Mouse (Mus musculus) forebrain, embryonic 14.5 days (tissue): ENCODE measurements at regions not wholly inside any gene's neighbourhood (a gene's known extent, or its start where the extent isn't known, plus 50 kb on each side); places are given as distances from the start of the nearest gene placed in this dataset.

Source experiments
- ATAC-seq: fragments of 200-750 bp; cut with Nextera tagmentation; 2 replicates; pipeline ENCODE4 v1.8.0; 2017; ENCODE audit warnings: mild to moderate bottlenecking, moderate library complexity
- DNase-seq: peaks from one replicate; pipeline ENCODE4 v3.0.0-alpha.2; 2015; ENCODE audit warnings: low spot score
- H3K27ac ChIP-seq: fragments of 300-500 bp; sonication (generic); 2 replicates; pipeline ENCODE4 v1.5.1; 2014; ENCODE audit warnings: low read depth, mild to moderate bottlenecking, control low read depth, low read length, moderate library complexity
- H3K27me3 ChIP-seq: fragments of 300-500 bp; sonication (generic); replicated peaks from 2 replicates; pipeline ENCODE4 v1.6.1; 2014; ENCODE audit warnings: low read length, control low read depth, mixed read lengths; ENCODE audit not compliant: control insufficient read depth, insufficient read depth
- H3K36me3 ChIP-seq: fragments of 300-500 bp; sonication (generic); 2 replicates; pipeline ENCODE4 v1.6.1; 2014; ENCODE audit warnings: low read length, control low read depth; ENCODE audit not compliant: control insufficient read depth, insufficient read depth
- H3K4me1 ChIP-seq: fragments of 300-500 bp; sonication (generic); 2 replicates; pipeline ENCODE4 v1.6.1; 2014; ENCODE audit warnings: antibody characterized with exemption, low read length, control low read depth; ENCODE audit not compliant: control insufficient read depth, insufficient read depth
- H3K4me2 ChIP-seq: fragments of 300-500 bp; sonication (generic); 2 replicates; pipeline ENCODE4 v1.6.1; 2014; ENCODE audit warnings: mild to moderate bottlenecking, control low read depth, low read length
- H3K4me3 ChIP-seq: fragments of 300-500 bp; sonication (generic); 2 replicates; pipeline ENCODE4 v1.5.1; 2014; ENCODE audit warnings: low read depth, low read length, control low read depth
- H3K9ac ChIP-seq: fragments of 300-500 bp; sonication (generic); 2 replicates; pipeline ENCODE4 v1.6.1; 2014; ENCODE audit warnings: mild to moderate bottlenecking, low read length, control low read depth, moderate library complexity
- H3K9me3 ChIP-seq: fragments of 300-500 bp; sonication (generic); replicated peaks from 2 replicates; pipeline ENCODE4 v1.6.1; 2016; ENCODE audit warnings: low read length, control low read depth, mixed read lengths; ENCODE audit not compliant: control insufficient read depth
- WGBS: fragments of 180-500 bp; shearing (Covaris S2); extraction: QIAGEN DNeasy Blood & Tissue Kit; methylation state at CpG from one replicate; pipeline ENCODE4 v1.1.7; 2014; 5-methylcytosine and 5-hydroxymethylcytosine counted together

DNA sequence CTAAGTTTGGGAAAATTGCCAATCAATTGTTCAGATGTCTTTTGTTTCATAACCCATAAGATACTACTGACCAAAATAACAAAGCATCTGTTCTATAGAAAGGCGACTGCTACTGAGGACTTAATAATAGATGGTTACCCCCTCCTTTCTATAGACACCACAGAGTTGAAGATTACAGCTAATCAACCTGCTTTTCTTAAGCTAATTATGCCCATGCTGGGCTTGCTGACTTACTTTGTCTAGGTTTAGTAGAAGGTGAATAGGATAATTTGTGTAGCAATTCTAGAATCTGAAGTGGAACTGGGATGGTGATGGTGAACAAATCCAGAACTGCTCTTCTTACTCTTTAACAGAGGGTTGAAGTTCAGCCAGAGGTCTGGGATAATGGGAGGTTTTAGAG, 53.8 kb upstream of the Tbx18 start:
- DNase-seq (no peak), ATAC-seq (no peak)
- H3K27me3 ChIP-seq = no peaks in the 10 kb centered on the region
- H3K27ac ChIP-seq = no peak overlapping the region
- H3K4me3 ChIP-seq = no peak overlapping the region
- H3K4me1 ChIP-seq = no peaks in the 10 kb centered on the region
- H3K36me3 ChIP-seq = no peaks in the 10 kb centered on the region
- 29% methylated on average over 1 of the region's 1 CpGs for WGBS
- no peak overlapping the region for H3K9ac ChIP-seq
- no peak overlapping the region for H3K4me2 ChIP-seq
- H3K9me3 ChIP-seq = no peaks in the 10 kb centered on the region

- Histone ChIP-seq H3K9ac (no peak overlapping the region), H3K9me3 (no peaks in the 10 kb centered on the region), H3K4me2 (no peak overlapping the region), H3K4me3 (no peak overlapping the region), H3K36me3 (no peaks in the 10 kb centered on the region), H3K27me3 (no peaks in the 10 kb centered on the region), H3K27ac (no peak overlapping the region), H3K4me1 (no peaks in the 10 kb centered on the region)
- ATAC-seq = no peak
- DNase-seq = no peak
- 94% methylated on average over 2 of the region's 2 CpGs for WGBS
These were observed 80.7 kb upstream of the Tbx18 start for GRCm38 (mm10) chr9:87811746-87812145.

DNA sequence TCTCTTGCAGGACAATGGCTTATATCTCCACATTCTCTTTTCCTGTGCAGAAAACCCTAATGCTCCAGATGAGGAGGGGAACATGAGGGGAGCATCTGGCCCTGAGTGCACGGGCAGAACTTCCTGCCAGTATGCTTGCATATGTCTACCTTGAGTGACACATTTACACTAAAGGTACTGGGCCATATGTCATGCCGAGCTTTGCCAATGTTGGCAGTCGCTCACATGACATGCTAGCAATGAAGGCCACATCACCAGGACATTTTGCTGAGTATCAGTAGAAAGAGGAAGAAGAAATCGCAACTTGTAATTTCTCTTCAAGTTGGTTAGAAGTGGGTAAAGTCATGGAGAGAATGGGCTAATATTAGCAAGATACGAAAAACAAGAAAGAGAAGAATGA, 91.2 kb upstream of the Tbx18 start:
- DNase-seq (peak; percentile 11), ATAC-seq (no peak)
- Histone ChIP-seq H3K4me1 (no peaks in the 10 kb centered on the region), H3K4me3 (no peak overlapping the region), H3K27ac (no peak overlapping the region), H3K4me2 (no peak overlapping the region), H3K9ac (no peak overlapping the region), H3K36me3 (no peaks in the 10 kb centered on the region), H3K9me3 (no peaks in the 10 kb centered on the region), H3K27me3 (no peaks in the 10 kb centered on the region)
- WGBS = 84% methylated on average over 5 of the region's 5 CpGs

GRCm38 (mm10) chr9:87824691-87825230, 93.7 kb upstream of the Tbx18 start:
- Histone ChIP-seq H3K27ac (no peak overlapping the region), H3K4me3 (no peak overlapping the region), H3K9me3 (no peaks in the 10 kb centered on the region), H3K4me2 (no peak overlapping the region), H3K36me3 (no peaks in the 10 kb centered on the region), H3K9ac (no peak overlapping the region), H3K4me1 (no peaks in the 10 kb centered on the region), H3K27me3 (no peaks in the 10 kb centered on the region)
- DNase-seq (no peak), ATAC-seq (no peak)
- 85% methylated on average over 8 of the region's 8 CpGs for WGBS

DNA sequence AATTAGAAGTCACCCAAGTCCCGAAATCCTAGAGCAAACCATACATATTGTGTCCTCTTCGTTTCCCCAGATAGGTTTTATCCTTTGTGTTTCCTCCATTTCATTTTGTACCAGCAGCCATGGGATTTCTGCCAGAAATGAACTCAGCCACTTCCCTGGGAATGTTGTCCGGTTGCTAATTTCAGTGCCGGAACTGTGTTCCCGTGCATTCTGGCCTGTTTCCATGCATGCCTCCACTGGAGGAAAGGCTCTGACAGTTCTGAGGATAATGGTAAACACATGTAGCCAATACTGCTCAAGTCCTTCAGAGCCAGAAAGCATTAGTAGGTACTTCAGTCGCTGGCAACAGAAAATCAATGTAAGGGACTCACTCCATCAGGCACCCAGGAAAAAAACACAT, 112.8 kb upstream of the Tbx18 start:
- peak; percentile 65 for ATAC-seq
- no peaks in the 10 kb centered on the region for H3K27me3 ChIP-seq
- DNase-seq = peak; percentile 71

GRCm38 (mm10) chr9:87844453-87844852, 113.4 kb upstream of the Tbx18 start:
- Histone ChIP-seq H3K4me3 (no peak overlapping the region), H3K27me3 (no peaks in the 10 kb centered on the region), H3K27ac (no peak overlapping the region), H3K4me1 (no peaks in the 10 kb centered on the region; the same call in 1 of the 2 replicates), H3K9me3 (no peaks in the 10 kb centered on the region), H3K4me2 (no peak overlapping the region), H3K36me3 (no peaks in the 10 kb centered on the region), H3K9ac (no peak overlapping the region)
- WGBS = 80% methylated on average over 2 of the region's 2 CpGs
- DNase-seq = no peak
- ATAC-seq = no peak

More for the DNA sequence above, 112.8 kb upstream of the Tbx18 start:
- Histone ChIP-seq H3K36me3 (no peaks in the 10 kb centered on the region), H3K9ac (no peak overlapping the region), H3K9me3 (no peaks in the 10 kb centered on the region), H3K4me2 (no peak overlapping the region), H3K4me3 (no peak overlapping the region), H3K27ac (no peak overlapping the region), H3K4me1 (no peaks in the 10 kb centered on the region; the same call in 1 of the 2 replicates)
- WGBS = 35% methylated on average over 6 of the region's 6 CpGs

GRCm38 (mm10) chr9:87848882-87849281, 117.8 kb upstream of the Tbx18 start:
- no peak overlapping the region for H3K27ac ChIP-seq
- no peaks in the 10 kb centered on the region for H3K27me3 ChIP-seq
- WGBS = 42% methylated on average over 5 of the region's 5 CpGs
- no peak overlapping the region for H3K4me2 ChIP-seq
- no peaks in the 10 kb centered on the region; the same call in 1 of the 2 replicates for H3K4me1 ChIP-seq
- no peak overlapping the region for H3K9ac ChIP-seq
- no peak overlapping the region for H3K4me3 ChIP-seq
- ATAC-seq (peak; percentile 55), DNase-seq (peak; percentile 26)
- no peaks in the 10 kb centered on the region for H3K36me3 ChIP-seq
- H3K9me3 ChIP-seq = no peaks in the 10 kb centered on the region

GRCm38 (mm10) chr9:87850133-87850532, 119.1 kb upstream of the Tbx18 start:
- H3K4me2 ChIP-seq = no peak overlapping the region
- H3K36me3 ChIP-seq = no peaks in the 10 kb centered on the region
- H3K4me1 ChIP-seq = no peaks in the 10 kb centered on the region; the same call in 1 of the 2 replicates
- DNase-seq (no peak), ATAC-seq (no peak)
- H3K9ac ChIP-seq = no peak overlapping the region
- H3K27ac ChIP-seq = no peak overlapping the region
- no peaks in the 10 kb centered on the region for H3K27me3 ChIP-seq
- H3K4me3 ChIP-seq = no peak overlapping the region
- no peaks in the 10 kb centered on the region for H3K9me3 ChIP-seq
- WGBS = 95% methylated on average over 1 of the region's 1 CpGs

DNA sequence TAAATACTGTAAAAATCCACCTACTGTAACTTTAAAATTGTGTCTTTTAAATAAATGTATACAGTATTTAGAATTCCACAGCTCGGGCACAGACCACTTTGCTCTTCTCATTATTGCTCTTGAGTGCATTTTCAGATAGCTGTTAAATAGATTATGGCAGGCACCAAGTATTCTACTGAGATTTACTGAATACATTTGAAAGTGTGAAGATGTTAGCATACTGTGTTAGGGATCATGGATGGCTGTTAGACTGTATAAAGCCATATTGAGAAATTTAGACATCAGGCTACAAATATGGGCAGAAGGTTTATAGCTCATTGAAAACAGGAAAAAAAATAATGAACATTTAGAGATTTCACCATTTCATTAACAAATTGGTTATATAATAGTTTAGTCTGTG, 130.5 kb upstream of the Tbx18 start:
- WGBS = 59% methylated on average over 1 of the region's 1 CpGs
- Histone ChIP-seq H3K9me3 (no peaks in the 10 kb centered on the region), H3K4me3 (no peak overlapping the region), H3K36me3 (no peaks in the 10 kb centered on the region), H3K4me2 (no peak overlapping the region), H3K27ac (no peak overlapping the region), H3K9ac (no peak overlapping the region), H3K4me1 (no peaks in the 10 kb centered on the region), H3K27me3 (no peaks in the 10 kb centered on the region)
- DNase-seq (no peak), ATAC-seq (no peak)
